Mouse (Mus musculus) megakaryocyte, adult 5-6 weeks (primary cell): Measurements from ENCODE around the gene Pwp2. TPM values are rescaled to one million over a fixed set of nuclear protein-coding genes. Genes with fewer than 3 reads are reported as not detected.
"Not testable (repeated sequence)": the region's sequence is repeated elsewhere in the genome, so short reads cannot be mapped to it uniquely, and the experiment has no call there.

Source experiments
- ATAC-seq: 2 replicates; pipeline ENCODE4 v1.8.0; 2016; ENCODE audit warnings: mild to moderate bottlenecking, inconsistent platforms; ENCODE audit not compliant: poor library complexity, severe bottlenecking
- total RNA-seq, 2 experiments: library from RNA; stranded (forward) in 1 of 2; stranded (reverse) in 1 of 2; fragments of 153-499, 151-499 nt in 1 of 2; fragments of 221-1000, 200-1000 nt in 1 of 2; gene quantifications; 2 replicates each; pipeline versions ENCODE4 v1.2.3 to v1.2.4; 2015 to 2017

The Pwp2 gene
- total RNA-seq (2015) (2.2 and 3.0 TPM in 2 replicates), total RNA-seq (2017) (7.4 and 8.8 TPM in 2 replicates)

DNA sequence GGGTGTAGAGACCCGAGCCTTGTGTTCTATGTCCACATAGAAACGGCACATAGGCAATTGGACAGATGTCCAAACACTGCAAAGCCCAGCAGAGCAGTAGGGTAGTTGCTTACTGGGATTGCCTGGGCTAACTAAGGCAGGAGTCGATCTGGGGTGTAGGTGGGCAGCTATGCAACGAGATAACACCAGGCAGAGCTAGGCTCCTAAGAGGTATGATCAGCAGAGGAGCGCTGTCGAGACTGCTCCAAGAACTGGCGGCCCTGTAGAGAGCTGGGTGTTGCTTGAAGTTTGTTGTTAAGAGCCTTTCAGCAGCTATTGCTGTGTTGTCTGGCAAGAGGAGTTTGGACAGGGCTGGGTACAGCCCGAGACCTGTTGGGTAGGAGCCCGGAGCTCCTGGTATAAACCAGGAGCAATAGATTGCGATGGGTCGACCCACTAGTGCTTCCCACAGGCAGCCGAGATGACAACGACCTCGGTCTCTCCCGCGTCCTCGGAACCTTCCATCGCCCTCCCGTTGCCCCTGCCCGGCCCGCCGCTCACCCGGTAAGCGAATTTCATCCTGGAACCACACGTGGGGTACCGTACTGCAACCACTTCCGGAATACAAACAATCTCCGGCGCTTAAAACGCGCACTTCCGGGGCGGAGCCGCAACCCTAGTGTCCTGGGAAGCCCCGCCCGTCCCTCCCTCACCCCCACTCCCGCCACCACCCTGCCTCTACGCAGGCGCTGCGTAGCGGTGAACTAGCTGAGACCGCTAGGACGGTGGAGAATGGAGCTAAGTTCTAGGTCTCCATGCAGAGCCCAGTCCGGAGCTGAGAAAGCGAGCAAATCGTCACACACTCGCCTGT is at the start of gene Pwp2:
TSS of gene Pwp2 (minus strand) at position 619 of the 850 bp plus-strand sequence.
- ATAC-seq: peak; percentile 95

- no peak for ATAC-seq
Observed at GRCm38 (mm10) chr10:78233756-78234155, 48.8 kb upstream of the Pwp2 start.

DNA sequence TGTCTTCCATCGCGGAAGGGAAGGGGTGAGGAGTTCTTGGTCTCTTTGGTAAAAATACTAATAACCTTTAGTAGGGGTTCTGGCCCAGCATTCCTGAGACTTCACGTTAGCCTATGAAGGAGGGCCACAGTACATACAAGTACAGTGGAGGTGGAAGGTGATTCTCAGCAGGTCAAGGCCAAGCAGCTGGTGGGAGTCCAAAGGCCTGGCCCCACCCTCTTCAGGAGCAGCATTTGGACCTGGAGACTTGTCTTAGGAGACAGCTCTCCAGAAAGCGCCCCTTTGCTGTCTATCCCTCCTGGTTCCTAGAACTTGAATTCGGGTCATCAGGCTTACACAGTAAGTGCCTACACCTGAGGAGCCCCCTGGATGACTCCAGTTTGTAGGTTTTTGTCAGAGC is 48.2 kb upstream of the Pwp2 start:
- ATAC-seq: no peak

- ATAC-seq: no peak
Observed at GRCm38 (mm10) chr10:78232301-78232980, 47.5 kb upstream of the Pwp2 start.

GRCm38 (mm10) chr10:78228560-78228928 is 43.6 kb upstream of the Pwp2 start:
- ATAC-seq: no peak

GRCm38 (mm10) chr10:78227875-78228559 is 43.1 kb upstream of the Pwp2 start:
- no peak for ATAC-seq

- no peak for ATAC-seq
Observed at GRCm38 (mm10) chr10:78224136-78224535, 39.2 kb upstream of the Pwp2 start.

- no peak for ATAC-seq
Observed at GRCm38 (mm10) chr10:78222908-78223307, 38.0 kb upstream of the Pwp2 start.

DNA sequence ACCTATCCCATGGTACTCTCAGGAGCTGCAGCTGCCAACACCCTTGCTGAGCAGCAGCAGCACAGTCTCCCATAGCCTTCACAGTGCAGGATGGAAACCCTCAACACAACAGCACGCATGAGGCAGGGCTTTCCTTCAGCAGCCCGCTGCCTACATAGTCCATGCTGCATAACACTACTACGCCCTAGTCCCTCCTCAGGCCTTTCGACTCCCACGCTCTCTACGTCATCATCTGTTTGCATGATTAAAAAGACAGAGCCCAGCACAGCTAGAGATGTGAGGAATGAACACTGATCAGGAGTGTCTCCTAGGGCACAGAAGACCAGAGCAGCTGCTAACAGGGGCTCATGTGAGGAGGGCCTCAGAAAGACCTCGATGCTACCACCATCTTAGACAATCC is 36.4 kb upstream of the Pwp2 start:
- no peak for ATAC-seq

DNA sequence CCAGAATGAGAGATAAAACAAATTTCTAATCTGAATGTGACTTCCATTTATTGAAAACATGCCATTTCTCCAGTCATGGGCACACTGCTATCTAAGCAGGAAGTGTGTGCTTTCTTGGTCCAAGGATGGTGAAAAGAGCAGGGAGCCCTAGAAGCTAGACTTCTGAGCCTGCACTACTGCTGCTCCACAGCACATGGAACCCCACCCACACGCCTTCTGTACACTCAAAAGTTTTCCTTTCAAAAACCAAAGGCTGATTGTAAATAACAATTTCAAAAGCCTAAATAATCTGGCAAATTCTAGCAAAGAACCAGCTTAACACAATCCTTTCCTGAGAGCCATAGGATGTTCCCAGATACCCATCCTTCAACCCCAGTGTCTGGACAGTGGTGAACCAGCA is 34.6 kb upstream of the Pwp2 start:
- no peak for ATAC-seq

GRCm38 (mm10) chr10:78218576-78218975 is 33.6 kb upstream of the Pwp2 start:
- no peak for ATAC-seq

- 0 out of 2 replicates have a peak, but pooled peaks have one; percentile 18 for ATAC-seq
Observed at GRCm38 (mm10) chr10:78216376-78217083, 31.6 kb upstream of the Pwp2 start.

GRCm38 (mm10) chr10:78214371-78214770 is 29.4 kb upstream of the Pwp2 start:
- ATAC-seq: no peak

- ATAC-seq: no peak
Observed at GRCm38 (mm10) chr10:78211311-78211710, 26.4 kb upstream of the Pwp2 start.

DNA sequence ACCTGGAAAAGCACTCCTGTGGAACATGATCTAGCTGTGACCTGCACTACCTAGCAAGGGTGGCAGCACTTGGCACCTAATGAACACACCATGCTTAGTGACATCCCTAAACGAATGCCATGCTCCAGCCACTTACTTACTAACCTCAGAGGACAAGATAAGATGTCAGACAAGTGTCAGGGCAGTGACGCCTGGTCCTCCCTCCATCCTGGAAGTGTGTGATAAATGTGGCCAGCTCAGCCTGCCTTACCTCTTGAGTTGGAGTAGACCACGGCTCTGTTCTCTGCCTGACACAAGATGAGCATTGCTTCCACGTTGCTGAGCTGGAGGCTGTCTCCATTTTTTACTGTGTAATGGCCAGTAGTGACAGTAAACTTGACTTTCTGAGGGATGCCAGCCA is 16.2 kb upstream of the Pwp2 start:
- ATAC-seq: no peak

- ATAC-seq: no peak
Observed at GRCm38 (mm10) chr10:78192933-78193332, 8.0 kb upstream of the Pwp2 start.

DNA sequence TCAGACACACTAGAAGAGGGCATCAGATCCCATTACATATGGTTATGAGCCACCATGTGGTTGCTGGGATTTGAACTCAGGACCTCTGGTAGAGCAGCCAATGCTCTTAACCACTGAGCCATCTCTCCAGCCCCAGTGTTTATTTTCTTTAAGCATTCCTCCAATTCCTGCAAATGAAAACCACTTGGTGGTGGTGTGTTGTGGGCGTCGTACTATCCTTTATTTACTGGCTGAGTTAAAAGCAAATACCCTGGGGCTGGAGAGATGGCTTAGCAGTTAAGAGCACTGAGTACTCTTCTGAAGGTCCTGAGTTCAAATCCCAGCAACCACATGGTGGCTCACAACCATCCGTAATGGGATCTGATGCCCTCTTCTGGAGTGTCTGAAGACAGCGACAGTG is 1.1 kb upstream of the Pwp2 start:
- not testable (repeated sequence) for ATAC-seq

DNA sequence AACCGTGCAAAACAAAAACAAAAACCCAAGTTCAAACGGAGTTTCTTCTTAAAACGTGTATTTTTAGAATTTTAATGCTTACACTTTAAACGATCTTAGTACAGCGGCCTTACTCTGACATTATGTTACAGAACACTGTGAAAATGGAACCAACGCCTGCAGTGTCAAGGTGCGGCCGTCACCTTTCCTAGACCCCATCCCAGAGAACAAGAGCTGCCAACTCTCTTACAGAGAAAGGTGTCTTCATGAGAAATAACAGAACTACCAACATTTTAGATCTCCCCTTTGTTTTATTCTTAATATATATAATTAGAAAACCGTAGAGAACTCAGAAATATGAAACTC is 404 bp upstream of the Pwp2 start:
- peak; percentile 23; the same call in 1 of the 2 replicates for ATAC-seq

DNA sequence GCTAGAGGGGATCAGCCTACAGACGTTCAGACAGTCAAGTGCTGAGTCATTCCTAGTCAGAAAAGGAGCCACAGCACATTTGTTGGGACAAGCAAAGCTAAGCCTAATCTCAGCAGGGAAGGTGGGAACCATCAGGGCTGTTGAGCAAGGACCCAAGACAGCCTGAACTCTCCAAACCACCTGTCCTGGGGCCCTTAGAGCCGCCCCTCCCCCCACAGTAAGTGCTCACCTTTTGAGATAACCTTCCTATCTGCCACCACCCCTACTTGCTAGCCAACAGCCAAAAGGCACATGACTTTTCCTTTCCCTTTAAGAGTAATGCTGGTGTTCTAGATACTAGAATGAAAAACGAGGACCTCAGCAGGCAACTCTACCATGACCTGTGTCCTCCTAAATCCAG is 1.4 kb downstream of the Pwp2 start:
- no peak for ATAC-seq

- ATAC-seq: no peak
Observed at GRCm38 (mm10) chr10:78182321-78182720, 2.6 kb downstream of the Pwp2 start.

DNA sequence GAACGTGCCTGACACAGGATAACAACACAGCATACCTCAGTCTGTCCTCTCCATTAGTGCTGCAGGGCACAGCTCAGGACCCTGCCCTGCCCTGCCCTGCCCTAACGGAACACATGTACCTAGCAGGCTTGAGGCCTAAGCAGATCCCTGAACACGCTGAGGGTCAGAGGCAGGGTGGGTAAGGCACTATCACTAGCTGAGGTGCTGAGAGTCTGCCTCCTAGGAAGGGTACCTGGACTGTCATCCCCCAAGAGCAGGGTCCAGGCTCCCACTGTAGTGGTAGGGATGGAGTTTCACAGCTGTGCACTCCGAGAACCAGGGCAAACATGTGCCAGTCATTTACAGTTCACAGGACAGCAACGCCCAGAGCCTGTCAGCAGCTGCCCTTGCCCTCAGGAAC is 10.5 kb downstream of the Pwp2 start:
- ATAC-seq: no peak
